Mouse (Mus musculus) bone marrow, adult 2 months (tissue): ENCODE results near the gene D430042O09Rik.

Source experiments
- CTCF ChIP-seq: fragments of 200-500 bp; IDR thresholded peaks from 2 replicates; pipeline ENCODE4 v1.5.1; 2011; ENCODE audit warnings: low read length, control low read depth; ENCODE audit not compliant: control insufficient read depth, insufficient read depth
- POLR2A ChIP-seq: fragments of 200-500 bp; IDR thresholded peaks from 2 replicates; pipeline ENCODE4 v1.6.1; 2011; ENCODE audit warnings: low read depth, mild to moderate bottlenecking, control low read depth, low read length, borderline replicate concordance; ENCODE audit not compliant: control insufficient read depth

- no peak for TF ChIP-seq CTCF
- no peak for TF ChIP-seq POLR2A
These were observed 120.9 kb downstream of the D430042O09Rik start for GRCm38 (mm10) chr7:125828561-125828960.
